Mouse (Mus musculus): ENCODE data around the gene Tmem25.

DNA sequence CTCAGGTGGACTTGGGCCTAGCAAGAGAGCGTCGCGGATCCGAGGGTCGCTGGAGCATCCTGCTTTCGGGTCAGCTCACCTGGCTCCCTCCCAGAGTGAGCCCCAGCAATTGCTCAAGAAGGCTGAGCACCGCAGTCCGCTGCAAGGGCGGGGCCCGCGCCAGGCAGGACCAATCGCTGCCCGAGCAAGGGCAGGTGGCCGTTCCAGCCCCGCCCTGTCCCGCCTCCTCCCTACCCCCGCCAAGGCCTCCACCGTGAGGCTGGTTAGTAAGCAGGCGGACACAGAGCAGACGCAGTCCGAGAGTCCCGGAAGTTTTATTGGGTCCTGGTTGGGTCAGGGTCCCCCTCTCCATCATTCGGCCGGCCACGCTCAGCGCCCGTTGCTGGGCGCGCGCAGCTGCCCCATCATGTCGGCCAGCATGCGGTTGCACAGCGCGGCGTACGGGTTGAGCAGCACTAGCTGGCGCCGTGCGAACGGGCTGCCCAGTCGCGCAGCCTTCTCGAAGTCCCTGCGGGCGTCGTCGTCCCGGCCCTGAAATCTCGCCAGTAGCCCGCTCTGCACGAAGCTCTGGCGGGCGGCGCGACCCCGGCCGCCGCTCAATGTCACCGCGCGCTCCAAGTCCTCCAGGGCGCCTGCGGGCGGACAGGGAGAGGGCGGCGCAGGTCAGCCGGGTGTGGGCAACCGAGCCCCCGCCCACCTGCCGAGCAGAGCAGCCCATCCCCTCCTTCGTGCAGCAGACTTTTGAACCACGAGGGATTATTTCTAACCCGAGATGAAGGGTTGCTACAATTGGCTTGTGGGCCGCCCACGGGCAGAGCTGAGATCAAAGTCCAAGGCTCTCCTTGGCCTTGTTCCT, at the start of gene Tmem25:
- TF ChIP-seq CTCF (IDR thresholded peaks at IDR 0.05; ENCODE audit: low read depth) (no peak), EP300 (IDR thresholded peaks at IDR 0.05; ENCODE audit: low read depth) (no peak)

All from liver, embryonic 14.5 days (tissue).